In genomic region chr8:110182735-110183367, GRCm38 (mm10) we compare ENCODE assay signal across 22 mouse cellular contexts. TPM values are rescaled to one million over a fixed set of nuclear protein-coding genes. Genes with fewer than 3 reads are reported as not detected.
DNase-seq lines count a peak whose midpoint lies in the region; ATAC-seq and TF ChIP-seq lines count a peak whose summit lies in the region.
"Had no signal": no experiment of that assay in that cellular context is flagged by ENCODE, and none has a peak within 500 bp of the region (broad histone marks: within the 10 kb centered on the region; RNA-seq: fewer than 3 reads in every experiment).

No protein-coding gene starts in this region.

- DNase-seq in cerebellum, adult 8-10 months: peak; percentile 20
- DNase-seq in cerebellum, adult 9-10 months: no peak
- peak; percentile 60 for DNase-seq in heart, adult 11 months
- no peak for DNase-seq in heart, adult 9 months (ENCODE audit: low spot score in 2 of 2)
- no peak for DNase-seq in midbrain, embryonic 10.5 days (ENCODE audit: low spot score)
- peak; percentile 70 for DNase-seq in hindbrain, postnatal 0 days (ENCODE audit: low spot score)
- DNase-seq: adrenal gland, adult 2 months; cerebellum, adult 2 months; gastrocnemius, postnatal 25 days; heart, postnatal 10 days; kidney, postnatal 4 days; spleen, adult 18-20 months; thymus, adult 18-20 months had no signal

- peak overlapping the region; percentile 60 for H3K27ac ChIP-seq in midbrain, embryonic 13.5 days
- no peak overlapping the region for H3K27ac ChIP-seq in midbrain, embryonic 10.5 days (replicated peaks)
- H3K27ac ChIP-seq in hindbrain, postnatal 0 days: peak overlapping the region; percentile 59
- H3K27ac ChIP-seq in intestine, postnatal 0 days (ENCODE audit: low read depth, low read length): no peak overlapping the region
- H3K27ac ChIP-seq: embryonic facial prominence, embryonic 10.5 days; heart, embryonic 10.5 days; liver, embryonic 15.5 days had no signal

- no peak overlapping the region for H3K9ac ChIP-seq in midbrain, embryonic 13.5 days (replicated peaks)
- no peak overlapping the region for H3K9ac ChIP-seq in hindbrain, postnatal 0 days (replicated peaks; ENCODE audit: low read length)
- no peak overlapping the region for H3K9ac ChIP-seq in intestine, postnatal 0 days (ENCODE audit: low read depth, low read length)
- H3K9ac ChIP-seq: liver, embryonic 15.5 days had no signal

- H3K4me1 ChIP-seq in midbrain, embryonic 13.5 days (replicated peaks): peaks cover 19% of the 10 kb centered on the region
- H3K4me1 ChIP-seq in midbrain, embryonic 10.5 days: peaks cover 27% of the 10 kb centered on the region
- peaks cover 16% of the 10 kb centered on the region for H3K4me1 ChIP-seq in hindbrain, postnatal 0 days (ENCODE audit: insufficient read depth, low read length)
- H3K4me1 ChIP-seq in intestine, postnatal 0 days (replicated peaks; ENCODE audit: control insufficient read depth, insufficient read depth, low read length): no peaks in the 10 kb centered on the region
- H3K4me1 ChIP-seq: liver, embryonic 15.5 days had no signal

- H3K4me2 ChIP-seq in midbrain, embryonic 13.5 days (replicated peaks): no peak overlapping the region
- H3K4me2 ChIP-seq in hindbrain, postnatal 0 days (ENCODE audit: low read depth, low read length): 0 out of 2 replicates have a peak overlapping the region, but pooled peaks have one; percentile 14
- no peak overlapping the region for H3K4me2 ChIP-seq in intestine, postnatal 0 days (replicated peaks; ENCODE audit: low read depth)
- H3K4me2 ChIP-seq: liver, embryonic 15.5 days had no signal

- no peaks in the 10 kb centered on the region for H3K27me3 ChIP-seq in midbrain, embryonic 13.5 days
- H3K27me3 ChIP-seq in midbrain, embryonic 10.5 days (ENCODE audit: low read depth, poor library complexity, severe bottlenecking): no peaks in the 10 kb centered on the region
- no peaks in the 10 kb centered on the region for H3K27me3 ChIP-seq in hindbrain, postnatal 0 days (ENCODE audit: insufficient read depth, low read length)
- no peaks in the 10 kb centered on the region for H3K27me3 ChIP-seq in intestine, postnatal 0 days (replicated peaks; ENCODE audit: control insufficient read depth, insufficient read depth, low read length)

- no peak for TF ChIP-seq CTCF in hindbrain, postnatal 0 days (IDR thresholded peaks at IDR 0.05; ENCODE audit: low read depth)
- no peak for TF ChIP-seq CTCF in intestine, postnatal 0 days (IDR thresholded peaks at IDR 0.05; ENCODE audit: low read depth)

- ATAC-seq in midbrain, embryonic 13.5 days: peak; percentile 40; the same call in 1 of the 2 replicates
- ATAC-seq in hindbrain, postnatal 0 days: peak; percentile 66; the same call in 1 of the 2 replicates
- ATAC-seq in intestine, postnatal 0 days: no peak
- ATAC-seq: inflammation-experienced regulatory T-cells, adult 6 months; lung, postnatal 0 days had no signal

- no peaks in the 10 kb centered on the region for H3K9me3 ChIP-seq in midbrain, embryonic 13.5 days
- no peaks in the 10 kb centered on the region for H3K9me3 ChIP-seq in midbrain, embryonic 10.5 days (replicated peaks)
- no peaks in the 10 kb centered on the region for H3K9me3 ChIP-seq in hindbrain, postnatal 0 days (ENCODE audit: low read length)
- no peaks in the 10 kb centered on the region for H3K9me3 ChIP-seq in intestine, postnatal 0 days (ENCODE audit: control insufficient read depth)
- H3K9me3 ChIP-seq: embryonic facial prominence, embryonic 10.5 days; heart, embryonic 10.5 days; liver, embryonic 15.5 days had no signal

- no peaks in the 10 kb centered on the region for H3K36me3 ChIP-seq in midbrain, embryonic 13.5 days
- H3K36me3 ChIP-seq in midbrain, embryonic 10.5 days: no peaks in the 10 kb centered on the region
- H3K36me3 ChIP-seq in hindbrain, postnatal 0 days (ENCODE audit: insufficient read depth, low read length): no peaks in the 10 kb centered on the region
- no peaks in the 10 kb centered on the region for H3K36me3 ChIP-seq in intestine, postnatal 0 days (ENCODE audit: control insufficient read depth, insufficient read depth)
- H3K36me3 ChIP-seq: embryonic facial prominence, embryonic 10.5 days; heart, embryonic 10.5 days; liver, embryonic 15.5 days had no signal

- no peak overlapping the region for H3K4me3 ChIP-seq in midbrain, embryonic 13.5 days (replicated peaks)
- no peak overlapping the region for H3K4me3 ChIP-seq in midbrain, embryonic 10.5 days
- H3K4me3 ChIP-seq in hindbrain, postnatal 0 days (ENCODE audit: low read length): no peak overlapping the region
- H3K4me3 ChIP-seq in intestine, postnatal 0 days (ENCODE audit: low read depth, low read length): no peak overlapping the region
- H3K4me3 ChIP-seq: embryonic facial prominence, embryonic 10.5 days; heart, embryonic 10.5 days; liver, embryonic 15.5 days had no signal

- WGBS in midbrain, embryonic 13.5 days: 59% methylated on average over 11 of the region's 11 CpGs
- WGBS in midbrain, embryonic 10.5 days: 85% methylated on average over 11 of the region's 11 CpGs
- 29% methylated on average over 11 of the region's 11 CpGs for WGBS in hindbrain, postnatal 0 days
- 87% methylated on average over 11 of the region's 11 CpGs for WGBS in intestine, postnatal 0 days

RNA-seq across cellular contexts. Expression of gene Calb2, which starts 14.8 kb away (rescaled TPM):
- 39.6 and 57.6 TPM in 2 replicates for polyA plus RNA-seq in midbrain, embryonic 13.5 days (2015; fragmentation: Nextera tagmentation; extraction: Ambion mirVana)
- 1.8 and 2.4 TPM in 2 replicates for polyA plus RNA-seq in midbrain, embryonic 10.5 days (2016; fragmentation: Nextera tagmentation; extraction: Ambion mirVana)
- 50.8 and 66.2 TPM in 2 replicates for total RNA-seq in hindbrain, postnatal 0 days (2014; rRNA removed)
- polyA plus RNA-seq in hindbrain, postnatal 0 days (2015; fragmentation: Nextera tagmentation; extraction: Ambion mirVana): 166 and 168 TPM in 2 replicates
- polyA plus RNA-seq in intestine, postnatal 0 days (2015; fragmentation: Nextera tagmentation; extraction: Ambion mirVana): 0.26 and 0.27 TPM in 2 replicates
- total RNA-seq: gastrocnemius, postnatal 25 days; megakaryocyte, adult 5-6 weeks had no signal
- polyA plus RNA-seq: adrenal gland, adult 2 months; inflammation-experienced regulatory T-cells, adult 6 months; liver, embryonic 15.5 days; stomach, embryonic 14.5 days had no signal

RNA-seq across cellular contexts. Expression of gene Cmtr2, which starts 32.6 kb away (rescaled TPM):
- 12.8 and 14.6 TPM in 2 replicates for polyA plus RNA-seq in midbrain, embryonic 13.5 days (2015; fragmentation: Nextera tagmentation; extraction: Ambion mirVana)
- 12.4 and 13.2 TPM in 2 replicates for polyA plus RNA-seq in midbrain, embryonic 10.5 days (2016; fragmentation: Nextera tagmentation; extraction: Ambion mirVana)
- total RNA-seq in hindbrain, postnatal 0 days (2014; rRNA removed): 13.9 and 15.0 TPM in 2 replicates
- polyA plus RNA-seq in hindbrain, postnatal 0 days (2015; fragmentation: Nextera tagmentation; extraction: Ambion mirVana): 5.6 and 6.2 TPM in 2 replicates
- polyA plus RNA-seq in intestine, postnatal 0 days (2015; fragmentation: Nextera tagmentation; extraction: Ambion mirVana): 3.0 and 3.5 TPM in 2 replicates

Comparison
In these comparisons a context has a peak if more than half of its experiments do, and no peak if none do; other contexts are left out.
1. DNase-seq: peak in cerebellum, adult 8-10 months (single experiment), heart, adult 11 months (single experiment) and hindbrain, postnatal 0 days (single experiment); none in cerebellum, adult 9-10 months (single experiment), heart, adult 9 months (0 of 2) and midbrain, embryonic 10.5 days (single experiment).
2. H3K27ac ChIP-seq: peak in midbrain, embryonic 13.5 days (single experiment) and hindbrain, postnatal 0 days (single experiment); none in midbrain, embryonic 10.5 days (single experiment) and intestine, postnatal 0 days (single experiment).
3. RNA of gene Calb2, which starts 14.8 kb away (polyA plus RNA-seq): 166 to 168 TPM in hindbrain, postnatal 0 days and 39.6 to 57.6 TPM in midbrain, embryonic 13.5 days; 1.8 to 2.4 TPM in midbrain, embryonic 10.5 days and 0.26 to 0.27 TPM in intestine, postnatal 0 days; every median in the first group is over 10 times any median in the second.